Mouse (Mus musculus): ENCODE data around the gene Eif2s3y. TPM values are rescaled to one million over a fixed set of nuclear protein-coding genes. Genes with fewer than 3 reads are reported as not detected.

Eif2s3y gene
- polyA plus RNA-seq (2012; ENCODE audit: insufficient read depth, low replicate concordance), result 0.51 TPM in 1 of 2 replicates, not detected in the other

- H3K4me3 ChIP-seq (replicated peaks), result peak within 1 kb of the TSS; percentile 90
- no peaks in the 10 kb centered on the region for H3K9me3 ChIP-seq
- H3K4me1 ChIP-seq, result no peaks in the 10 kb centered on the region
- no peaks in the 10 kb centered on the region for H3K27me3 ChIP-seq (replicated peaks)
- H3K36me3 ChIP-seq (replicated peaks; ENCODE audit: low read length), result no peaks in the 10 kb centered on the region
- no peak for TF ChIP-seq FLI1 (IDR thresholded peaks at IDR 0.05; ENCODE audit: low read length)
Observed at GRCm38 (mm10) chrY:1009882-1010751, at the start of gene Eif2s3y. Gene Eif2s3y, plus strand, starts transcription at chrY:1010543.

Other genes with a start within 250 kb of the Eif2s3y start
- not detected in 2 replicates for gene Zfy1, start 213.1 kb upstream of the Eif2s3y start, polyA plus RNA-seq (2012; ENCODE audit: insufficient read depth, low replicate concordance)
- gene Uba1y, start 191.9 kb upstream of the Eif2s3y start, polyA plus RNA-seq (2012; ENCODE audit: insufficient read depth, low replicate concordance), result not detected in 2 replicates
- 0.03 TPM in 1 of 2 replicates, not detected in the other for gene Kdm5d, start 112.8 kb upstream of the Eif2s3y start, polyA plus RNA-seq (2012; ENCODE audit: insufficient read depth, low replicate concordance)
- gene Uty, start 235.2 kb downstream of the Eif2s3y start, polyA plus RNA-seq (2012; ENCODE audit: insufficient read depth, low replicate concordance), result 0.09 TPM in 1 of 2 replicates, not detected in the other

Measured in megakaryocyte, embryonic 14.5 days (primary cell).